Mouse (Mus musculus): ENCODE data around the gene Ngp. TPM values are rescaled to one million over a fixed set of nuclear protein-coding genes. Genes with fewer than 3 reads are reported as not detected.
"Not testable (repeated sequence)": the region's sequence is repeated elsewhere in the genome, so short reads cannot be mapped to it uniquely, and the experiment has no call there.

Ngp gene
- polyA plus RNA-seq, 1 experiment from 2014 or later: 0.48 TPM

DNA sequence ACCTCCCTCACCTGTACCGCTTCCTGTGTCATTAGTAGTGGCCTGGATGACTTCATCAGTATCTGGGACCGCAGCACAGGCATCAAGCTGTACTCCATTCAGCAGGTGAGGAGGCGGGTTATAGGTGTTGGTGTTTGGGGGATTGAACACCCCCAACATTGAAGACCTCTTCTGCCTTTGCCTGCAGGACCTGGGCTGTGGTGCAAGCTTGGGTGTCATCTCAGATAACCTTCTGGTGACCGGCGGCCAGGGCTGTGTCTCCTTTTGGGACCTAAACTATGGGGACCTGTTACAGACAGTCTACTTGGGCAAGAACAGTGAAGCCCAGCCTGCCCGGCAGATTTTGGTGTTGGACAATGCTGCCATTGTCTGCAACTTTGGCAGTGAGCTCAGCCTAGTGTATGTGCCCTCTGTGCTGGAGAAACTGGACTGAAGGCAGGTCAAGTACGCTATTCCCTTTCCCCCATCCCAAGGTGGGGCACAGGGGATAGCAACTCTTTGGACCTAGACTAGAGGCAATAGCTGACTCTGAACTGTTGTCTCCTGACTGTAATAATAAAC, 35.1 kb upstream of the Ngp start:
- Histone ChIP-seq H3K4me1 (ENCODE audit: control insufficient read depth, insufficient read depth, low read length) (no peaks in the 10 kb centered on the region), H3K27ac (replicated peaks; ENCODE audit: low read depth, low read length) (no peak overlapping the region), H3K4me2 (ENCODE audit: low read depth, severe bottlenecking) (no peak overlapping the region), H3K36me3 (ENCODE audit: control insufficient read depth, insufficient read depth, low read length) (peaks cover 40% of the 10 kb centered on the region), H3K4me3 (ENCODE audit: low read depth, low read length) (no peak overlapping the region), H3K9ac (ENCODE audit: low read length) (no peak overlapping the region), H3K27me3 (ENCODE audit: control insufficient read depth, insufficient read depth, low read length) (no peaks in the 10 kb centered on the region), H3K9me3 (ENCODE audit: control insufficient read depth, low read length) (no peaks in the 10 kb centered on the region)
- ATAC-seq (ENCODE audit: insufficient number of reproducible peaks, low FRiP score, low TSS enrichment, low read depth) (no peak), DNase-seq (ENCODE audit: low spot score) (no peak)
- 91% methylated on average over 7 of the region's 7 CpGs for WGBS

DNA sequence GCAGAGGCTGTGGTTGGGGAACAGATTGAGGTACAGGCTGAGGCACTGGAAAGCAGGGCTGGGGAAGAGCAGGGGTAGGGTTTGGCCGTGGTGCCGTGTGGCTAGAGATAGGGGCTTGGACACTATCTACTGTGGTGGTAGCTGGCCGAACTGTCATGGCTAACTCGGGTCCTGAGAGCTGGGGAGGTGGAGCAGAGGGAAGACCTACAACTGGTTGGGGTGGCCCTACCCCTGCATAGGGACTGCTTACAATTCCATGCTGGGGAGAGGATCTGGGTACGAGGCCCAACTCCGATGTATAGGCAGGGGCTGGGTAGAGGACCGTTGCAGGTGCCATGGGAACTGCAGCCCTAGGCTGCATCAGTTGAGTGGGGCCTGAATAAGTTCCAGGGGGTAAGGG, 31.5 kb upstream of the Ngp start:
- Histone ChIP-seq H3K4me1 (ENCODE audit: control insufficient read depth, insufficient read depth, low read length) (no peaks in the 10 kb centered on the region), H3K4me2 (ENCODE audit: low read depth, severe bottlenecking) (no peak overlapping the region), H3K27me3 (ENCODE audit: control insufficient read depth, insufficient read depth, low read length) (no peaks in the 10 kb centered on the region), H3K9ac (ENCODE audit: low read length) (no peak overlapping the region), H3K4me3 (ENCODE audit: low read depth, low read length) (no peak overlapping the region), H3K9me3 (ENCODE audit: control insufficient read depth, low read length) (no peaks in the 10 kb centered on the region), H3K36me3 (ENCODE audit: control insufficient read depth, insufficient read depth, low read length) (peaks cover 39% of the 10 kb centered on the region), H3K27ac (replicated peaks; ENCODE audit: low read depth, low read length) (no peak overlapping the region)
- 94% methylated on average over 7 of the region's 7 CpGs for WGBS
- DNase-seq (ENCODE audit: low spot score) (no peak), ATAC-seq (ENCODE audit: insufficient number of reproducible peaks, low FRiP score, low TSS enrichment, low read depth) (no peak)

DNA sequence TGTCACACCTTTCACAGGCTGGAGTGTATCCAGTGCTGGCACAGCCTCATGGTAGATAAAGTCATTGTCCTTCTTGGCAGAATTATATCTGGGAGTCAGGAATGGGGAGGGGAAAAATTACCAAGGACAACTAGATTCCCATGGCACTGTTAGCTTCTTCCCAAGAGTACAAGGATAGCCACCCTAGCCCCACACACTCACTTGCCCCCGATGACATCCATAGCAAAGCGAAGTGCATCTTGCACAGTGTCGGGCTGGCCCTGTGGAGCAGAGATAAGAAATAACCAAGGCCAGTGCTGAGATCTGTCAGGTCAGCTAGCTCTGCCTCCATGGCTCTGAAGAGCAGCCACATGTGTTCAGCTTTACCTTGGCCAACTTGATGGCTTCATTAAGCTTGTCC, 28.7 kb upstream of the Ngp start:
- Histone ChIP-seq H3K4me3 (ENCODE audit: low read depth, low read length) (no peak overlapping the region), H3K9me3 (ENCODE audit: control insufficient read depth, low read length) (no peaks in the 10 kb centered on the region), H3K36me3 (ENCODE audit: control insufficient read depth, insufficient read depth, low read length) (peaks cover 34% of the 10 kb centered on the region), H3K27ac (replicated peaks; ENCODE audit: low read depth, low read length) (no peak overlapping the region), H3K27me3 (ENCODE audit: control insufficient read depth, insufficient read depth, low read length) (no peaks in the 10 kb centered on the region), H3K4me1 (ENCODE audit: control insufficient read depth, insufficient read depth, low read length) (no peaks in the 10 kb centered on the region), H3K4me2 (ENCODE audit: low read depth, severe bottlenecking) (no peak overlapping the region), H3K9ac (ENCODE audit: low read length) (no peak overlapping the region)
- no peak for ATAC-seq (ENCODE audit: insufficient number of reproducible peaks, low FRiP score, low TSS enrichment, low read depth)
- WGBS: 90% methylated on average over 3 of the region's 3 CpGs
- no peak for DNase-seq (ENCODE audit: low spot score)

DNA sequence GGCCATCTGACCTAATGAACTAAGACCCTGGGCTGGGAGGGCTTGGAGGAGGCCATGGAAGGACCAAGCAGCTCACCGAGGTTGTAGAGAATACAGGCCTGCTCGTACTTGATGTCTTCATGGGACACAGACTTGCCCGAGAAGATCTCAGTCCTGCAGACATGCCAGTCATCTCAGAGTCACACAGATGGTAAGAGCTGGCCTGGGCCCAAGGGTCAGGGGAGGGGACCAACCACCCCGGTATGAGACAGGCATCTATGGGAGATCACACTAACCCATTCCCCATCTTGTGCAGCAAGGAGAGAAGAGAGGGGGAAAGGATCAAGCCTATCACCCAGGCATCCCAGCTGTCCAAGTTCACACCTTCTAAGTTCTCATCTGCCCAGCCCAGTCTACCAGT, 26.3 kb upstream of the Ngp start:
- H3K27ac ChIP-seq (replicated peaks; ENCODE audit: low read depth, low read length): no peak overlapping the region
- H3K4me3 ChIP-seq (ENCODE audit: low read depth, low read length): no peak overlapping the region
- H3K4me2 ChIP-seq (ENCODE audit: low read depth, severe bottlenecking): no peak overlapping the region
- ATAC-seq (ENCODE audit: insufficient number of reproducible peaks, low FRiP score, low TSS enrichment, low read depth): no peak
- peaks cover 15% of the 10 kb centered on the region for H3K36me3 ChIP-seq (ENCODE audit: control insufficient read depth, insufficient read depth, low read length)
- DNase-seq (ENCODE audit: low spot score): no peak
- H3K27me3 ChIP-seq (ENCODE audit: control insufficient read depth, insufficient read depth, low read length): no peaks in the 10 kb centered on the region
- 92% methylated on average over 4 of the region's 4 CpGs for WGBS
- H3K4me1 ChIP-seq (ENCODE audit: control insufficient read depth, insufficient read depth, low read length): no peaks in the 10 kb centered on the region
- no peak overlapping the region for H3K9ac ChIP-seq (ENCODE audit: low read length)
- no peaks in the 10 kb centered on the region for H3K9me3 ChIP-seq (ENCODE audit: control insufficient read depth, low read length)

DNA sequence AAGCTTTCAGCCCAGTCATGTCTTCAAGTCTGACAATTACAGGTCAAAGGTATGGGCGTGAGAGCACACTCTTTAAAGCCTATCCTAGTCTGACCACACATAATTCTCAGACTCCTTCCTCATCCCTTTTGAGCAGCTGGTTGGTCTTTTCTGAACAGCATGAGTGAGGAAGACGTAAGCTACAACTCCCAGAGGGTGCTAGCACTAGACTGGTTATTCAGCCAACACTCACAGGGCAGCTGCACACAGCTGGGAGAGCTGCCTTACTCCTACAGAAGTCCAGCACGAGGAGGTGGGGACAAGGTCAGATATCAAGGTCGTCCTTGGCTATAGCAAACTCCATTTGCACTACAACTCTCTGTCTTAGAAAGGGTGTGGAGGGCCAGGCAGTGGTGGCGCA, 18.9 kb upstream of the Ngp start:
- Histone ChIP-seq H3K9me3 (ENCODE audit: control insufficient read depth, low read length) (no peaks in the 10 kb centered on the region), H3K27me3 (ENCODE audit: control insufficient read depth, insufficient read depth, low read length) (no peaks in the 10 kb centered on the region), H3K4me2 (ENCODE audit: low read depth, severe bottlenecking) (no peak overlapping the region), H3K9ac (ENCODE audit: low read length) (no peak overlapping the region), H3K27ac (replicated peaks; ENCODE audit: low read depth, low read length) (no peak overlapping the region), H3K4me1 (ENCODE audit: control insufficient read depth, insufficient read depth, low read length) (no peaks in the 10 kb centered on the region), H3K36me3 (ENCODE audit: control insufficient read depth, insufficient read depth, low read length) (no peaks in the 10 kb centered on the region), H3K4me3 (ENCODE audit: low read depth, low read length) (no peak overlapping the region)
- DNase-seq (ENCODE audit: low spot score): no peak
- ATAC-seq (ENCODE audit: insufficient number of reproducible peaks, low FRiP score, low TSS enrichment, low read depth): no peak
- 90% methylated on average over 5 of the region's 5 CpGs for WGBS

DNA sequence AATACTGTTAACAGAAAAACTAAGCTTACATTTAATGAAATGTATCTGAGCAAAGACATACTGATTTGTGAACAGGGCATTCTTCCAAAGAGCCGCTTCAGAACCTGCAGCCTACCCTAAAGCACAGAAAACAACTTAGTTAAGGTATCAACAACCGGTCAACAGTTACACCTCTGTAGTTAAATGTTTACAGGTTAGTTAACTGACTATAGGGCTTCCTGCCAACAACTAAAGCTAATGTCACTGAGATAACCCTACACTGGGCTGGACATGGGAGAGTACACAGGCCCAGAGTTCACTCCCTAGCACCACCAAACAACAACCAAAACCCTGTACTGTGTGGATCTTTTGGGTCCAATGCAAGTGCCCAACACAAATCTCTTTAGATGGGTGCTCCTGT, 16.8 kb upstream of the Ngp start:
- Histone ChIP-seq H3K27me3 (ENCODE audit: control insufficient read depth, insufficient read depth, low read length) (no peaks in the 10 kb centered on the region), H3K9ac (ENCODE audit: low read length) (no peak overlapping the region), H3K4me1 (ENCODE audit: control insufficient read depth, insufficient read depth, low read length) (peaks cover 6% of the 10 kb centered on the region), H3K36me3 (ENCODE audit: control insufficient read depth, insufficient read depth, low read length) (no peaks in the 10 kb centered on the region), H3K9me3 (ENCODE audit: control insufficient read depth, low read length) (no peaks in the 10 kb centered on the region), H3K27ac (replicated peaks; ENCODE audit: low read depth, low read length) (no peak overlapping the region), H3K4me2 (ENCODE audit: low read depth, severe bottlenecking) (no peak overlapping the region), H3K4me3 (ENCODE audit: low read depth, low read length) (no peak overlapping the region)
- no peak for ATAC-seq (ENCODE audit: insufficient number of reproducible peaks, low FRiP score, low TSS enrichment, low read depth)
- 96% methylated on average over 2 of the region's 2 CpGs for WGBS
- DNase-seq (ENCODE audit: low spot score): no peak

DNA sequence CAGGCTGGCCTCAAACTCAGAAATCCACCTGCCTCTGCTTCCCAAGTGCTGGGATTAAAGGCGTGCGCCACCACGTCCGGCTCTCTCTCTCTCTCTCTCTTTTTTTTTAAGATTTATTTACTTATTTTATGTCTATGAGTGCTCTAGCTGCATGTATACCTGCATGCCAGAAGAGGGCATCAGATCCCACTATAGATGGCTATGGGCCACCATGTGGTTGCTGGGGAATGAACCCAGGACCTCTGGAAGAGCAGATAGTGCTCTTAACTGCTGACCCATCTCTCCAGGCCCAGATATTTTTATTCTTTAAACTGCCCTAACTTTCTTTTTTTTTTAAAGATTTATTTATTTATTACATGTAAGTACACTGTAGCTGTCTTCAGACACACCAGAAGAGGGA, 16.3 kb upstream of the Ngp start:
- not testable (repeated sequence) for H3K4me2 ChIP-seq (ENCODE audit: low read depth, severe bottlenecking); H3K4me3 ChIP-seq (ENCODE audit: low read depth, low read length); H3K9me3 ChIP-seq (ENCODE audit: control insufficient read depth, low read length); H3K27me3 ChIP-seq (ENCODE audit: control insufficient read depth, insufficient read depth, low read length); H3K36me3 ChIP-seq (ENCODE audit: control insufficient read depth, insufficient read depth, low read length); ATAC-seq (ENCODE audit: insufficient number of reproducible peaks, low FRiP score, low TSS enrichment, low read depth); DNase-seq (ENCODE audit: low spot score); H3K4me1 ChIP-seq (ENCODE audit: control insufficient read depth, insufficient read depth, low read length); H3K27ac ChIP-seq (replicated peaks; ENCODE audit: low read depth, low read length); H3K9ac ChIP-seq (ENCODE audit: low read length)
- WGBS: 88% methylated on average over 4 of the region's 4 CpGs

DNA sequence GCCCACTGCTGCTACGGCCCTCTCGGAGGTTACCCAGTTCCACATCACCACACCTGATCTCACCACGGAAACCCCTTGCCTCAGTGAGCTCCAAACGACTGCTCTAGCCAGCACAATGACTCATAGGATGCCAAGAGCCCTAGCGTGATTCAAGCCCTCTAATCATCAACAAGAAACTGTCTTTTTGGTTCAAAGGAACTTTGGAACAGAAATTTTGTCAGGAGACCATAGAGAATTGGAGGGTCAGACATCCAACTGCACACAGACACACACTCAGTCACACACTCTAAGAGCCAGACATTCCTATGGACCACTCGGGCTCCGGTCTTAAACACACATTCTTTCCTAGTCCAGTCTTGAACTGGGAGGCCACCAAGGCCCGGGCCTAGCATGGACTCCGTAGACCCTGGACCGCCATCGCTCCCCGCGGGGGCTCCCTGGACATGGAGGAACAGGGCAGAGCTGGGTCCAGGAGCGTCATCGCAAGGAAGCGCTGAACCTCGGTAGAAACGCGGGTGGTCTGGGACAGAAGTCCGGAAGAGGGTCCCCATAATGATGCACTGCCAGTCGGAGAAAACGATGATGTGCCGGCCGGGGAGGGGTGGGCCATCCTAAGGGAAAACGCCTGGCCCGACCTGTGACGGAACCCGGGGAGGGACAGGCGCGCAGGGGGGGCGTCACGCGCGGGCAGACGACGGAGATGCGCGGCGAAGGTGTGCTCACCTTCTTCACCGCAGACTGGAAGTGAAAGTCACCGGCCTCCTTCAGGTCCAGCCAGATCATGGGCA, 12.0 kb upstream of the Ngp start:
- ATAC-seq (ENCODE audit: insufficient number of reproducible peaks, low FRiP score, low TSS enrichment, low read depth): peak; percentile 67
- no peaks in the 10 kb centered on the region for H3K9me3 ChIP-seq (ENCODE audit: control insufficient read depth, low read length)
- no peaks in the 10 kb centered on the region for H3K27me3 ChIP-seq (ENCODE audit: control insufficient read depth, insufficient read depth, low read length)
- H3K9ac ChIP-seq (ENCODE audit: low read length): peak overlapping the region; percentile 77
- H3K4me1 ChIP-seq (ENCODE audit: control insufficient read depth, insufficient read depth, low read length): peaks cover 6% of the 10 kb centered on the region
- no peak overlapping the region for H3K27ac ChIP-seq (replicated peaks; ENCODE audit: low read depth, low read length)
- no peaks in the 10 kb centered on the region for H3K36me3 ChIP-seq (ENCODE audit: control insufficient read depth, insufficient read depth, low read length)
- H3K4me3 ChIP-seq (ENCODE audit: low read depth, low read length): peak overlapping the region; percentile 97
- WGBS: 1% methylated on average over 41 of the region's 41 CpGs
- no peak for DNase-seq (ENCODE audit: low spot score)
- peak overlapping the region; percentile 85 for H3K4me2 ChIP-seq (ENCODE audit: low read depth, severe bottlenecking)

Data from limb, embryonic 11.5 days (tissue).